Mouse (Mus musculus) kidney, adult 2 months (tissue): ENCODE results near the gene Paxip1.

Experiments
- CTCF ChIP-seq: fragments of 200-500 bp; conservative IDR thresholded peaks from 2 replicates; pipeline ENCODE4 v1.5.1; 2011; ENCODE audit warnings: low read depth, mild to moderate bottlenecking, control low read depth, low read length, moderate library complexity, mixed read lengths; ENCODE audit not compliant: insufficient read depth, insufficient read length
- POLR2A ChIP-seq: fragments of 200-500 bp; IDR thresholded peaks from one replicate; pipeline ENCODE4 v1.6.1; 2011; ENCODE audit warnings: low read depth, low read length, control low read depth

DNA sequence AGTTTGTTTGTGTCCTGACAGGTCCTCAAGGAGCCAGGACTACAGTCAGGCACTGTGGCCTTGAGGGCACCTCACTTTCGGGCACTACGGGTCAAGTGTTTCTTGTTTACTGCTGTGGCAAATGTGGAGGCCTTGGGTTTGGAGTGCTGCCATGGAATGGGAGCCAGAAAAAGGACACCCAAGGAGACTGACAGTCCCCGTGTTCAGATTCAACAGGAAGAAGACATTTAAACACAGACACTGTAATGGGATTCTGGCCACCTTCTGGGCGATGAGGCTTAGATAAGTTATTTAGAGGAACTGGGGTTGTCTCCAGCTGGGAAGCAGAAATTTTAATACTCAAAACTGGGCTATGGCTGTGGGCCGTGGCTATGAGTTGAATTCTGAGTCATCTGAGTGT lies 60.8 kb downstream of the Paxip1 start:
- no peak for TF ChIP-seq CTCF
- no peak for TF ChIP-seq POLR2A
